Mouse (Mus musculus): ENCODE data around the gene Whrn.

DNA sequence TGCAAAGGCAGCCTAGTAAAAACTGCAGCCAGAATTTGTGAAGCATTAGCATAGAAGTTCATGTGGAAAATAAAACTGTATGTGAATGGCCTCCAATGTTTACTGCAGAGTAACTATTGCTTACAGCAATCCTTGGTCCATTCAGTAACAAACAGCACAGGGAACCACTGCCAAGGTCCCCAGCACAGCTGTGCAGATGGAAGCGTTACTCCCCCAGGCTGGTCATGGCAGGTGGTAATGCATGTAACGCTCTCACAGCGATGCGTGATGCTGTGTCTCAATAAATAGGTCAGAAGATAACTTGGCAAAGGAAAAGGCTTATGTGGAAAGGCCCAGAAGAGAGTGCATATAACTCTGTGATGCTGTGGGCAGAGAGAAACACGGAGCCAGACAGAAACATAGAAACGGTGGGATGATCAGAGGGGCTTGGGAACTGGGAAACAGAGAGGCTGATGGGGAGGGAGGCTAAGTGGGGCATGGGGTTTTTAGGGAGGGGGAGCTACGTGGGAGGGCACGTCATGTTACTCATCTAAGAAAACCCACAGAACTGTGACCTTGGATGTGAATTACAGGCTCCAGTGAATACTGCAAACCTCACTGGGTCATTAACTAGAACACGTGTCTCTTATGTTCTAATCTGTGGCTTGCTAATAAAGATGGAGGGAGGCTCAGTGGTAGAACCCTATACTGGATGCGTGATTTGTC is 51.3 kb downstream of the Whrn start:
- TF ChIP-seq CTCF (IDR thresholded peaks at IDR 0.05; ENCODE audit: extremely low read depth, insufficient read depth, insufficient read length, insufficient replicate concordance) (no peak), POLR2A (IDR thresholded peaks at IDR 0.05; ENCODE audit: low read depth, low read length) (no peak)

Measured in spleen, adult 2 months (tissue).